Mouse (Mus musculus): ENCODE measurements around the gene Klf13. TPM values are rescaled to one million over a fixed set of nuclear protein-coding genes. Genes with fewer than 3 reads are reported as not detected.

Klf13 gene
- polyA plus RNA-seq, 2 experiments from 2014 or later, result 153 to 178 TPM

DNA sequence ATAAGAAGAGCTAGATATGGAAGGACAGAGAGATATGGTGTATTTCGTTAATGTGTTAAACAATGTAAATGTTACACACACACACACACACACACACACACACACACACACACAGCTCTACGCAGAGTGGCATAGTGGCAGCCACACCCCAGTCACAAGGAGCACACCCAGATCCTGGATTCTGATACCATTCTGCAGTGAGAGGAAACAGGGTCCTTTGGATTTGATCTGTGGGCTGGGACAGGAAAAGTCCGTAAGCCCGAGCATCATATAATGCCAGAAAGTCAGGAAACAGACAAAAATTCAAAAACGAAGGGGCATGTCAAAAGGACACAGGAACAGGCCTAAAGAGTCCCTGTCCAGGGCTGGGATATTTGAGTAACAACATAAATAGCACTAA, 33.1 kb downstream of the Klf13 start:
- no peak for ATAC-seq

DNA sequence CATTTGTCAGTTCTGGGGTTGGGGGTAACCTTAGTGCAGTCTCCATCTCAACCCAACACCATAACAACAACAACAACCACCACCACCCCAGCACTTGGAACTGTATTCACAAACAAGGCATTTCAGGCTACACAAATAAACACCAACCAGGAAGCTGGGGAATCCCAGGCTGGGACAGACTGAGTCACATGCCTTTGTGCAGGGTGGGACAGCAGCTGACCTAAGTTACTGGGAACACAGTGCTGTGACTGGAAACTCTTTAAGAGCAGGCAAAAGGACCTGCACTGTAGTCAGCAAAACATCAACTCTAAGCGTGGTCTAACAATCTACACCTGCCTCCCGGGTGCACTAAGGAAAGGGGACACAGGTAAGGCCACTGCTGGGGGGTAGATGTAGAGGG, 33.5 kb downstream of the Klf13 start:
- no peak for ATAC-seq

DNA sequence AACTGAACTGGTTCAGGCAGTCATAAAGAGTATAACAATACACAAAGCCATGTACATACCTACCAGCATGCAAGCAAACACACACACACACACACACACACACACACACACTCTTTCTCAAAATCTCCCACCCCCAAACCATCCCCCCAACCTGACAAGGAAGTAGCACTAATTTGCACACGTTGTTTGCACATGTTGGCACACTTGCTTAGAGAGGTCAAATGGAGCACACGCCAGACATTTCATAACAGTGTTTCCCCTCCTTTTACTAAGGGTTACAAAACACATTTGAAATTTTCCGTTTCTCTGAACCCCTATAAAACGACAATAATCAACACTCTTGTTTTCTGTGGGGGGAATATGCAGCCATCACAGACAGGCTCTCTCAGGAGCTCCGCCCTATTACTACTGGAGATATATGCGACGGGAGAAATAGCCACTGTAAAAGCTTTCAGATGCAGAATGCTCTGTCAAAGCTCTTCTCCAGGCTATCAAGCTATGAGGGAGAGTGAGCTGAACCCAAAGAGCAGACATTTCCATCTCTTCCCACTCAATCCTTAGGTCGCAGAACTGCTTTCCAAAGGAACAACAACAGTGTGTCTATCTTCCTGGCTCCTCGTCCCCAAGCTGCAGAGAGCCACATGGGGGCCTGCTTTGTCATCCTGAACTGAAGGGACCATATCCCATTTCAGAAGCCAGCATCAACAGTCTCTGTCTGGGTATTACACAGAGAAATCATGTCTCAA, 34.9 kb downstream of the Klf13 start:
- ATAC-seq, result no peak

DNA sequence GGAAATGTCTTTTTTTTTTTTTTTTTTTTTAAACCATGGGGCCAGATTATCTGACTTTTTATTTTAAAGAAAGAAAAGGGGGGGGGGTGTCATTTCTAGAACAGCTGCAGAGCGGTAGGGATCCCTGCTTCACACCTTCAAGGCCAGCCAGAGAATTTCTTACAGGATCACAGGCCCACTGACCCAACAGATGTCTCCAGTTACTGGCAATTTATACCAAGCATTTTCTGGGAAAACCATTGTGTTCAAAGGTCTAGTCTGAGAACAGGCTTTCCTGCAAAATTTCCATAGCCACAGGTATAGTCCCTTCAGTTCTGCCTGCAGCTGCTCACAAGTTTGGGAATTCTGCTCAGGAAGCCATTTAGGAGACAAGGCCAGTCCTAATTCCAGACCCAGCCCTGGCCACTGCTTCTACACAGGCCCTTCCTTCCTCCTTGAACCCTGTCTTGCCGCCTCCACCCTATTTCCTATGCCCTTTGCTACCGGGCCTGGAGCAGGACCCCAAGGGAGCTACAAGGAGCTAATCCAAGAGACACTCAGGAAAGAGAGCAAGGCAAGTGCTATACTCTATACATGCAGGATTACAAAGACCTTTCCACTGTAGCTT, 36.0 kb downstream of the Klf13 start:
- no peak for ATAC-seq

DNA sequence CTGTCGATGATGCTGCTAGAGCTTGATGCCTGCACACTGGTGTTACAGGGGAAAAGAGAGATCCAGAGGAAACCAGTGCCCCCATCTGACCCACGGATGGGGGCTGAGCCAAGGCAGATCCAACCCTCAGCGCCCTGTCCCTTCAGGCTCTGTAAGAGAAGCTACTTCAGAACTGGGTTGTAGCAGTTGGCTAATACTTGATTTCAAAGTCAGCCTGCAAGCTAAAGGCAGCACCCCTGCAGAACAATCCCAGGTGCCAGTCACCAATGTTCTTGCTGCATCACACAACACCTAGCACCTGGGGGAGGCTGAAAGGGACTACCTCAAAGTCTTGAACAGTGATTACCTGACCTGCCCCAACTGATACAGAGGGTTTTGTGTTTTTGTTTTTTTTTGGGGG, 36.8 kb downstream of the Klf13 start:
- no peak for ATAC-seq

DNA sequence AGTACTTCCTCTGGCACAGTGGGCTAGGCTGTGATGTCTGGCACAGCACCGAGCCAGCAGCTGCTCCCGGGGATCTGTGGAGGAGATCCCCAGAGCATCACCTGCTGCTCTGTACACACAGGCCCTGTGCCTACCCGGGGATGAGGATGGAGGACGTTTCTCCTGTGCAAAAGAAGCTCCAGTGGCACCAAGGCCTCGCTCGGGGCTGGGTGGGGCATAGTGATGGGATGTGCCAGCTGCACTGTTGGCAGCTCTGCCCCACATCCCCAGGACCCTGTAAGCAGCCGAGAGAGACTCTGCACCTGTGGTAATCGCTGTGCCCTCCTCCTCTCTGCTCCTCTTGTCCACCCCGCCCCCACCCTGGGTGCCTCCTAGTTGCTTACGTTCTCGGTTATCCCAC, 37.4 kb downstream of the Klf13 start:
- ATAC-seq, result no peak

DNA sequence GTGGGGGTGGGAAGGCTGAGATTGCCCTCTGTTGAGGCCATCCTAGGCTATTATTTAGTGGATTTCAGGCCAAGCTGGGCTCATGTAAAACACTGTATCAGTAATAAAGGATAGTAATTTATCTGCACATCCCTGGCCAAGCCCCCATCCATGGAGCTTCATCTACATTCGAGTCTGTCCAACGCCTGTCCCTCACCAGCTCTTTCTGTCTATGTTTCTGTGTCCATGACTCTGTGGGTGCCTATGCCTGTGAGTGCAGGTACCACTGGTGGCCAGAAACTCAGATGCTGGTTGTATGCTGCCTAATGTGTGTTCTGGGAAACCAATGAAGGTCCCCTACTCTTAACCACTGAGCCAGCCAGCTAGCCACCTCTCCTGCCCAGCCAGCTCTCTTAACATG, 38.3 kb downstream of the Klf13 start:
- ATAC-seq, result no peak

DNA sequence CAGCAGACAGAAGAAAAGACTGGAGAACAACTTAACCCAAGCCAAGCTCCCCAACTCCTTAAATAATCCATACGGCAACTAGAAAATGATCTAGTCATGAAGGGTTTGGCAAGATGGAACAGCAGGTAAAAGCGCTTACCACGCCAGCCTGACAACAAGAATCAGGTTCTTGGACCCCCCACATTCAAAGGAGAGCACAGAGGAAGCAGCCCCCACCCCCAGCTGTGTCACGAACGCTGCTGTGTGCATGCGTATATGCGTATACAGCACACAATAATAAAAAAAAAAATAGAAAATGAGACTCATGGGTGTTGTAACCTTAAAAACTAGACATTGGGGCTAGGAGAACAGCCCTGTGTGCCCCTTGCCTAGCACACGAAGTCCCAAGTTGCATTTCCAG, 38.8 kb downstream of the Klf13 start:
- no peak for ATAC-seq

DNA sequence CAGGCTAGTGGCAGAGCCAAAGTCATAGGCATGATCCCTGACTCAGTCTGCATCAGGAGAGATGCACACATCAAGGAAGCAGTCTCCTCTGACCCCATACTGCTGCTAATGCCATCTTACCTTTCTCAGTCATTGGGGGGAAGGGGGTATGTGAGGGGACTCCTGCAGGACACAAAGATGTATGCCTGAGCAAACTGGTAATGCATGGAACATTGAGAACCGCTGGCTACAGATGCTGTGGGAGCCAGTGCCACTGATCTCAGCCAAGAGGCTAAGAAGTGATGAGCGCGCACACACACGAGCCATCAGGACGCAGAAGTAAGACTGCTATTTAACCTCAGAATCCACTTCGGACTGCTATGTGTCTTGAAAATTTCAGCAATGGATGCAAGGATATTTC, 40.5 kb downstream of the Klf13 start:
- ATAC-seq, result no peak

DNA sequence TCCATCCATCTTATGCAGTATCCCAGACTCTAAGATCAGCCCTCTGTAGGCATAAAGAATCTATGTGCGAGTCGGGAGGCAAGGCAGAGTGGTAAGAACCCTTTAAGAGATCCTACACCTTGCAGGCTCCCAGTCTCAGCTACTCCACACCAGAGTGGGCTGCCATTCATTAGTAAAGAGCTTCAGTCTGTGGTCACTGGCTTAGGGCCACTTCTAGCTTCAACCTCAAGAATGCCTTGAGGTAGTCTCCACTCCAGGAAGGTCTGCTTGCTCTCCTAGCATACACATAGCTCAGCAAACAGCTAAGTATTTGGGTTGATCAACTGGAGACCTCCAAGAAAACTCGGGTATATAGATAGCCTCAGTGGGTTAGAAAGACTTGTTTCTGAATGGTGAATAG, 41.1 kb downstream of the Klf13 start:
- no peak for ATAC-seq

DNA sequence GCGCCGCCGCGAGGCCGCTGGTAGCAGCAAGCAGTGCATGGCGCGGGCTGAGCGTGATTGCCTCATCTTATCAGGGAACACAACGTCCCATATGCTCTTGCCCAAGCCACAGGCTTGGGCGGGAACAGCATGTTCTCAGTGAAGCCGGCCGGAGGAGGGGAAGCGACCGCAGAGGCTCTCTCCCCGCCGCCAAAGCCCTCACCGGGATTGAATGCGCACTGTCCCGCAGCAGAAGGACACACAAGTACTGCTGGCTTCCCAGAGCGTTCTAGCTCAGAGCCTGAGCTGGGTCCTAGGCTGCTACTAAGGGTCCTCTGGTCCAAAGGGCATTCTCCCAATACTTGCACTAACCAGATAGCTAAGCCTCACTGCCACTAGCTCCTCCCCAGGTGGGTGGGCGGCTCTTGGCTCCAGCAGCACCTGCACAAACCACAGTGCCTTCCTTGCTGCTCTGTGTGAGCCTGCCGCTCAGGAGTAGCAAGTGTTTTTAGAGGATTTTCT, 41.7 kb downstream of the Klf13 start:
- peak; percentile 75 for ATAC-seq

DNA sequence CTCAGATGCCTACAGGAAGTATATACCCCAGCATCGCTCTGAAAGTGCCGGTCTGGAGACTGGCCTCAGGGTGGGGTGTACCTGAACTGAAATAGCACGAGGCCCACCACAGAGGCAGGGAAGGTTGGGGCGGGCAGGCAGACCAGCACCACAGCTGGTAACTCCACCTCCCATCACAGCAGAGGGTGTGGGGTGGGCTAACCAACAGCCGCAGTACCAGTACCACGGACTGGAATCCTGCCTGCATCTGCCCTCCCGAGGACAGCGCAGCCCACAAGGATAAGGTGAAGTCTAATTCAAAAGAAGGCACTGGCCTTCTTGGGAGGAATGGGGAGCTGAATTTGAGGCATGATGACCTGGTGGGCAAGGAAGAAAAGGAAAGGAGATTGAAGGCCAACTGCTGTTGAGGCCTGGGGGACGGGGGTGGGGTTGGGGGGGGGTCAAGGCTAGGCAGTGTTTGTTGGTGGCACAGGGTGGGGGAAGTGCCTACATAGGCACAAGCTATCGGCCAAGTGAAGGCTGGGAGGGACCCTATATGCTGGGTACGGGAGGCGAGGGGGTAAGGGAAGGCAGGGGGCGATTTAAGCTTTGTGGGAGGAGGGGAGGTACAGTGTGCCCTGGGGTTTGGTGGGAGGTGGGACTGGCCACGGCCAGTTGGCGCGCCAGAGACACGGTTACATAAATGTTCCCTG, 42.3 kb downstream of the Klf13 start:
- ATAC-seq, result no peak

DNA sequence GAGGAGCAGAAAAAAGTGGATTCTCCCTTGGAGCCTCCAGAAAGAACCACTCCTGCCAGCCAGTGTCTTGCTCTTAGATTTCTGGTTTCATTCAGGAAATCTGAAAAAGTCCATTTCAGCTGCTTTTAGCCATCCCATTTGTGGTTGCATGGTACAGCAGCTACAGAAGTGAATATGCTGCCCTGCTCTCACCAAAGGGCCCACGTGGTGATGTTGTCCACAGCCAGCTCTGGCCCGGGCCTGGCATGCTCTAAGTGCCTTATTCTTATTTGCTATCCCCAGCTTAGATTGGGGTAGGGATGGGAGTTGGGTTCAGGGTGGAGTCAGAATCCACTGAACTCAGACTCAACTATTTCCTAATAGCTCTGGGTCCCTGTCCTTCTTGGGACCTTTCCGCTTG, 43.5 kb downstream of the Klf13 start:
- ATAC-seq, result no peak

DNA sequence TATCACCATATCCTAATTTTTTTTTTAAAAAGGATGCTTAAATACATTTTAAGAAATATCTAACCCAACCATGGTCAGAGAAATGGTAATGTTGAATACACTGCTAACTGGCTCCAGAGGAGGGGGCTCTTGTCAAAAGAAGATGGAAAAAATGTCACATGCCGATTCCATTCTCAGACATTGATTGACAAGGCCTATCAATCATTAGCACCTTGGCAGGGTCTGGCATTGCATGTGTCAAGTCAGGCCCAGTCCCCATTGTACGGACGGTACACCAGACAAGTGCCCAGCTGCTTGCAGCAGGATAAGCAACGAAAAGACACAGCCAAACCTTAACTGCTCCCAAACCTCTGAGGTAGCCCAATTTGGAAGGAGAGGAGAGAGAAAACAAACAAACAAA, 44.1 kb downstream of the Klf13 start:
- no peak for ATAC-seq

DNA sequence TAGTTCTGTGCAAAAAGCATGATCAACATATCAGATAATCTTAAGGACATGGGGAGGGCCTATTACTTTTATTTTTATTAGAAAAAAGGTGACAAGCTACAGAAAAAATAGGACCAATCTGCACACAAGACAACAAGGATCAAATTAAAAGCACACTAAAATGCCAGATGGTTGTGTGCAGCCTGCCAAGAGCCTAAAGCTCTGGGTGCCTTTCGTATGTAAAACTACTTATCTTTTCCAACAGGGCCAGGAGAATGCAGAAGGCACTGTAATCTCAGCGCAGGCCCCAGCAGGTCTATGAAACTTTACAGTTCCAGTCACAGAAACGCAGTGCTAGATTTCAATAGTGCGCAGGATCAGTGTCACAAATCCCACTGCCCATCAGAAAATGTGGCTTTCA, 45.0 kb downstream of the Klf13 start:
- no peak for ATAC-seq

DNA sequence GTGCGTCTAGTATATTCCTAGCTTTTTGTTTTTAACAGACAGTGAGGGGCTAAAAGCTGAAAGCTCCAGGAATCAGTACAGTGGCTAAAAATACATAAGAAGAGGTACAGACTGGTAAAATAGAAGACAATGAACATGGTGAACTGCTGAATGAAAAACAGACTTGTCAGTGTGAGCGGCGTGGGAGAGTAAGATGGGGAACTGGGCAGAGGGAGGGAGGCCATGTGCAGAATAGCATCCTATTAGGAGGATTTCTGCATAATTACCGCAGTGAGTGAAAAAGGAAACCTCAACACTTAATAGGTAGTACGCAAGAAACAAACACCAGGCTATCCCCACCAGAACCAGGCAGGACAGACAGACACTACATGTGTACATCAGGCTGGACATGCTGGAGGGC, 45.5 kb downstream of the Klf13 start:
- ATAC-seq, result no peak

DNA sequence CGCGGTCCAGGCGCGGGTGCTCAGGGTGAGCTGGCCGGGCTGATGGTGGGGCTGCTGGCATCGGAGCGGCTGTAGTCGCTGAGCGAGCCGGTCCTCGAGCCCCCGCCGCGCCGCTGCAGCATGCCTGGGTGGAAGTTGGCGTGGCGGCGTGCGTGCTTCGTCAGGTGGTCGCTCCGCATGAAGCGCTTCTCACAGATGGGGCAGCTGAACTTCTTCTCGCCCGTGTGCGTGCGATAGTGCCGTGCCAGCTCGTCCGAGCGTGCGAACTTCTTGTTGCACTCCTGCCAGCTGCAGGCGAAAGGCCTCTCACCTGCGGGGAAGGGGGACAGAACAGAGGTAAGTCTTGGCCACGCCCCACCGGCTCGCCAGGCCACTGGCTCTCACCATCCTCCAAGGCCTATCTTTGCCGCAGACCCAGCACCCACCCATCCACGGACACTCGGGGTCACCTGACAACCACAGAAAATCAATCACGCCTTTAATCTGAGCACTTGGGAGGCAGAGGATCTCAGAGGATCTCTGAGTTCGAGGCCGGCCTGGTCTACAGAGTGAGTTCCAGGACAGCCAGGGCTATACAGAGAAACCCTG, 47.1 kb downstream of the Klf13 start:
- ATAC-seq, result no peak

DNA sequence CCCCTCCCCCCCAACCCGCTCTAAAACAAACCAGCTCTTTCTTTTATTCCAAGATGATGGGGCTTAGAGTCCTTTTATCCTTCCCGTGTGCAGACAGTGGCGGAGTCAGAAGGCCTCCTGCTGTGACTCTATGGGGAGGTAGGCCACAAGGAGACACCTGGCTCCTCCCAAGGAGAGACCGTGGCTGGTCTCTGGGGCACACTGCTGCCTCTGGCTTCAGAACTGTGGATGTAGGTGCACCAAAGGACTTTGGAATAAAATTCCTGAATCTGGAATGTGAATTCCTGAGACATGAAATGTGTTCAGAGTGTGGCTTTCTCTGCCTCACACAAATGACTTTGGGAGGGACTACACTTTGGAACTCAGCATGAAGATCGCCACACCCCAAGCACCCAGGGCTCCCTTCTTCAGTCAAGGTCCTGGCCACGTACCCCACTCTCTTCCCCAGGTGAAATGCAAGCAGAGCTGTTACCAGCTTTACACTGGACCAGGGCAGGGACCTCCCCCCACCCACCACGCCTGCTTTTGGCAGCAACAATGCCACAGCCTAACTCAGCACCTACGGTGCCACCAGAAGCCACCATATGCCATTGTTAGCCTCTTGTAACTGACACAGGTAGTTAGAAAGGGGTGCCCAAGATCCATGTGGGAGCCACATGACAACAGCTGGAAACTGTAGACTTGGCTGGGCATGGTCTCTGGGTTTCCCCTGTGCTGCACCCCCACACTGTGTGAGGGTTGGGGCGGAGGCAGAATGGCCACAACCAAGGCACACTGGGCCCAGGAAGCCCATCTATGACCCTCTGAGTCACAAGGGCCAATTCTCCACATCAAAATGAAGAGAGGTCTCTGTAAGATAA, 49.4 kb downstream of the Klf13 start:
- ATAC-seq, result no peak

DNA sequence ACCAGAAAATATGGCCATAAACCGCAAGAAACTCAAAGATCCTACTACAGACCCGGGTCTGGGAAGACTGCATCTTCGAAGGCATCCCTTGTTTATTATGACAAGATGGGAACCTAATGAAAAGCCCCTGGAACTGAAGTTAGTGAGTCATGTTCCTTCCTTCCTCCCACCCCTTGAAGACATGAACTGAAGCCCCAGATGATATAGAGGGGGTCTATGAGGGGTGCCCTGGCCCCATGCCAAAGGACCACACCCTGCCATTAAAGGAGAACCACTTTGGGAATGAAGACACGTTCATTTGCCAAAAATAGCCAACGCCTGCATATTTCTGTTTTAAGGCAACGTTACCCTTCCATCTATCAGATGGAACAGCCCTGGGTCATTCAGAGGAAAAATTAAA, 50.0 kb downstream of the Klf13 start:
- no peak for ATAC-seq

DNA sequence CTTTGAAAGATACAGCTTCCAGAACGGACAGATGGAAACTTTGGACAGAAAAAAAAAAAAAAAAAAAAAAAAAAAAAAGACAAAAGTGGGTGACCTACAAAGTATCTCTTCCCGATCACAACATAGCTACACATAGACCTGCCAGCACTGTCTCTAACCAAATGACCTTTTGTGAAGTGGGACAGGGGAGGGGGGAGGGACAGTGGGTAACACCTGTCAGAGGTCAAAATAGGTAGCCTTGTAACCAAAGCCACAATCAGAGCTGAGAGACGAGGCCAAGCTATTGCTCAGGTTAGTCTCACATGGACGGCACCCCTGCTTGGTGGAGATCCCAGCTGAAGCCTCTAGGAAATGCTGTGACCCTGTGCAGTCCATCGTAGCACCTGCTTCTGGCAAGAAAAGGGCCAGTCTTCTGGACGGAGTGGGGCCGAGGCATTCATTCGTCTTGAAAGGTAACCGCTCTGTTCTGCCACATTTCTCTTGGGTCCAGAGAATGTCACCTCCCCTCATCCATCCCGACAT, 51.1 kb downstream of the Klf13 start:
- ATAC-seq, result no peak

DNA sequence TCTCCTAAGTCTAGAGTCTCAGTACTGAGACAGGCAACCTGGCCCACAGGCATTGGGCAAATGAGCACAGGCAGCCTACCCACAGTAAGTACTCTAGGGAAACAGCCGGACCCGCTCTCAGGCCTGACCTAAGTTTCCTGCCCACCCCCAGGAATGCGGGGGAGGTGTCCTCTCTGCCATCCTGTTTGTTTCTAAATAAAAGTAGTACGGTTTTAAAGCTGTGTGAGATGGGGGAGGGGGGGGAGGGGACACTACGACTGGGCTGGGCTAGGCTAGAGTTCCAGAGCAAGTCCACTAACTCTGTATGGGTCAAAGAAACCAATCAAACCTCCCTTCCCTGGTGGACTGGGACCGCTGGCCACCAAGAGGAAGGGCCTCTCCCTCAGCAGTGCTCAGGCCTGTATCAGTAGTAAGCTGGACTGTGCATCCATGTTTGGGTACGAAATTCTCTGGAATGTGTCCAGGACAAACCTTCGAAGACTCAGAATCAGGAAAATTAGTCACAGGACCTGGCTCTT, 51.6 kb downstream of the Klf13 start:
- no peak for ATAC-seq

DNA sequence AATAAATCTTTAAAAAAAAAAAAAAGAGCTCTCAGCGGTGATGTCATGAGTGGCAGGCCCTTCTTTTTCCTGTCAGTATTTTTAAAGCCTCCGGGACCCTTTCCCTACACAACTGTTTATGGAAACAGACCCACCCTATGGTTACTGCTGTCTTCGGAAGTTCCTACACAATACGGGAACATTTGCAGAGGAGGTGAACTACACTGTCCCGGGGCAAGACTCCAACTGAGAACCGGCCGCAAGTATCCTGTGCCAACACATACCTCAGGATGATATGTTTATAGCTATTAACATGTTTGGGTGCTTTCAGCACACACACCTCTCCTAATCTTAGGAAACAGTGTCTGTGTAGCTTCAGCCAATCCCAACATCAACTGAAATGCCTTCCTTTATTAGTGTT, 53.7 kb downstream of the Klf13 start:
- no peak for ATAC-seq
